Mouse (Mus musculus) hindbrain, embryonic 12.5 days (tissue): ENCODE data around the gene Ms4a6d. TPM values are rescaled to one million over a fixed set of nuclear protein-coding genes. Genes with fewer than 3 reads are reported as not detected.
"Not testable (repeated sequence)": the region's sequence is repeated elsewhere in the genome, so short reads cannot be mapped to it uniquely, and the experiment has no call there.

Source experiments
- ATAC-seq: fragments of 200-750 bp; cut with Nextera tagmentation; 2 replicates; pipeline ENCODE4 v1.8.0; 2017; ENCODE audit warnings: moderate TSS enrichment; ENCODE audit not compliant: low FRiP score
- H3K27ac ChIP-seq: fragments of 300-500 bp; sonication (generic); 2 replicates; pipeline ENCODE4 v1.5.1; 2016; ENCODE audit warnings: mild to moderate bottlenecking
- H3K27me3 ChIP-seq: fragments of 300-500 bp; sonication (generic); 2 replicates; pipeline ENCODE4 v1.6.1; 2016; ENCODE audit warnings: mild to moderate bottlenecking
- H3K36me3 ChIP-seq: fragments of 300-500 bp; sonication (generic); 2 replicates; pipeline ENCODE4 v1.6.1; 2016; ENCODE audit warnings: mild to moderate bottlenecking
- H3K4me1 ChIP-seq: fragments of 300-500 bp; sonication (generic); 2 replicates; pipeline ENCODE4 v1.6.1; 2016
- H3K4me2 ChIP-seq: fragments of 300-500 bp; sonication (generic); replicated peaks from 2 replicates; pipeline ENCODE4 v1.6.1; 2016; ENCODE audit warnings: mild to moderate bottlenecking
- H3K4me3 ChIP-seq: fragments of 300-500 bp; sonication (generic); 2 replicates; pipeline ENCODE4 v1.5.1; 2016; ENCODE audit warnings: mild to moderate bottlenecking
- H3K9ac ChIP-seq: fragments of 300-500 bp; sonication (generic); 2 replicates; pipeline ENCODE4 v1.6.1; 2016; ENCODE audit warnings: mild to moderate bottlenecking, moderate library complexity
- H3K9me3 ChIP-seq: fragments of 300-500 bp; sonication (generic); replicated peaks from 2 replicates; pipeline ENCODE4 v1.6.1; 2016; ENCODE audit warnings: mild to moderate bottlenecking
- WGBS: fragments of 180-500 bp; shearing (Covaris S2); methylation state at CpG from one replicate; pipeline ENCODE4 v1.1.7; 2016; 5-methylcytosine and 5-hydroxymethylcytosine counted together
- polyA plus RNA-seq: library from polyadenylated mRNA; unstranded; fragments of >200 nt; fragmentation: Nextera tagmentation; extraction: Ambion mirVana; gene quantifications from 2 replicates; pipeline ENCODE4 v1.2.1, GENCODE M21; 2016

Ms4a6d gene
- polyA plus RNA-seq, 1 experiment from 2014 or later = 2.2 TPM

- H3K4me1 ChIP-seq = no peaks in the 10 kb centered on the region
- no peak overlapping the region for H3K27ac ChIP-seq
- H3K9ac ChIP-seq = no peak overlapping the region
- H3K9me3 ChIP-seq = no peaks in the 10 kb centered on the region
- no peak overlapping the region for H3K4me3 ChIP-seq
- no peak for ATAC-seq
- H3K4me2 ChIP-seq = no peak overlapping the region
- no peaks in the 10 kb centered on the region for H3K27me3 ChIP-seq
- H3K36me3 ChIP-seq = no peaks in the 10 kb centered on the region
- WGBS = 79% methylated on average over 8 of the region's 8 CpGs
Measured at GRCm38 (mm10) chr19:11613776-11614443, 9.3 kb upstream of the Ms4a6d start.

GRCm38 (mm10) chr19:11613084-11613483 lies 8.4 kb upstream of the Ms4a6d start:
- Histone ChIP-seq H3K4me3 (no peak overlapping the region), H3K4me2 (no peak overlapping the region), H3K9ac (no peak overlapping the region), H3K9me3 (no peaks in the 10 kb centered on the region), H3K36me3 (no peaks in the 10 kb centered on the region), H3K27ac (no peak overlapping the region), H3K4me1 (no peaks in the 10 kb centered on the region), H3K27me3 (no peaks in the 10 kb centered on the region)
- no peak for ATAC-seq
- 100% methylated on average over 1 of the region's 1 CpGs for WGBS

GRCm38 (mm10) chr19:11612293-11612692 lies 7.6 kb upstream of the Ms4a6d start:
- H3K9me3 ChIP-seq = no peaks in the 10 kb centered on the region
- no peak overlapping the region for H3K4me3 ChIP-seq
- H3K36me3 ChIP-seq = no peaks in the 10 kb centered on the region
- H3K4me2 ChIP-seq = no peak overlapping the region
- WGBS = 64% methylated on average over 2 of the region's 2 CpGs
- no peak for ATAC-seq
- no peak overlapping the region for H3K27ac ChIP-seq
- H3K27me3 ChIP-seq = no peaks in the 10 kb centered on the region
- no peak overlapping the region for H3K9ac ChIP-seq
- no peaks in the 10 kb centered on the region for H3K4me1 ChIP-seq

GRCm38 (mm10) chr19:11611541-11611945 lies 6.9 kb upstream of the Ms4a6d start:
- Histone ChIP-seq H3K36me3 (no peaks in the 10 kb centered on the region), H3K4me1 (no peaks in the 10 kb centered on the region), H3K9me3 (no peaks in the 10 kb centered on the region), H3K9ac (no peak overlapping the region), H3K4me2 (no peak overlapping the region), H3K27me3 (no peaks in the 10 kb centered on the region), H3K4me3 (no peak overlapping the region), H3K27ac (no peak overlapping the region)
- ATAC-seq = peak; percentile 68; the same call in 1 of the 2 replicates
- WGBS = 31% methylated on average over 6 of the region's 6 CpGs

GRCm38 (mm10) chr19:11608172-11608571 lies 3.5 kb upstream of the Ms4a6d start:
- no peak overlapping the region for H3K4me3 ChIP-seq
- WGBS = 17% methylated on average over 1 of the region's 1 CpGs
- no peak overlapping the region for H3K4me2 ChIP-seq
- H3K9me3 ChIP-seq = no peaks in the 10 kb centered on the region
- 0 out of 2 replicates have a peak, but pooled peaks have one; percentile 32 for ATAC-seq
- no peak overlapping the region for H3K27ac ChIP-seq
- no peaks in the 10 kb centered on the region for H3K4me1 ChIP-seq
- H3K27me3 ChIP-seq = no peaks in the 10 kb centered on the region
- no peak overlapping the region for H3K9ac ChIP-seq
- H3K36me3 ChIP-seq = no peaks in the 10 kb centered on the region

DNA sequence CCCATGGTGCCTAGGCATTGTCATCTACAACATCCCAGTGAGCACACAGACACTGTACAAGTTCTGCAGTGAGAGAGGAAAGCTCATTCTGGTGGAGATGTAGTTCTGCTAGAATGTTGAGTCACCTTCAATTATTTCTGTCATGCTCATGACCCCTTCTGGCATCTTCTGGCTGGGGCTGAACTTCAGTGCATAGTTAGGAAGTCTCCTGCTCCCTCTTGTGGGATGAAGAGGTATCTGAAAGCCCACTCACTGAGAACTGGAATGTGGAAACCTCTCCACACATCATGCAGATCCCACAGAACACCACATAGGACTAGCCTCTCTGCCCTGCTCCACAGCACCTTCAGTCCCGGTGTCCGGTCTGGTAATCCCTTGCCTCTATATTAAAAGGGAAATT lies 2.6 kb downstream of the Ms4a6d start:
- Histone ChIP-seq H3K27ac (no peak overlapping the region), H3K36me3 (no peaks in the 10 kb centered on the region), H3K4me1 (no peaks in the 10 kb centered on the region), H3K27me3 (no peaks in the 10 kb centered on the region), H3K9me3 (no peaks in the 10 kb centered on the region), H3K4me3 (no peak overlapping the region), H3K4me2 (no peak overlapping the region), H3K9ac (no peak overlapping the region)
- 90% methylated on average over 2 of the region's 2 CpGs for WGBS
- no peak for ATAC-seq

- Histone ChIP-seq H3K27ac (no peak overlapping the region), H3K27me3 (no peaks in the 10 kb centered on the region), H3K4me3 (no peak overlapping the region), H3K9ac (no peak overlapping the region), H3K36me3 (no peaks in the 10 kb centered on the region), H3K9me3 (no peaks in the 10 kb centered on the region), H3K4me2 (no peak overlapping the region), H3K4me1 (no peaks in the 10 kb centered on the region)
- ATAC-seq = no peak
- WGBS = 92% methylated on average over 3 of the region's 3 CpGs
Measured at GRCm38 (mm10) chr19:11601349-11601748, 3.3 kb downstream of the Ms4a6d start.

- WGBS = 80% methylated on average over 2 of the region's 2 CpGs
- Histone ChIP-seq H3K9me3 (no peaks in the 10 kb centered on the region), H3K4me1 (no peaks in the 10 kb centered on the region), H3K36me3 (no peaks in the 10 kb centered on the region), H3K9ac (no peak overlapping the region), H3K4me2 (no peak overlapping the region), H3K27ac (no peak overlapping the region), H3K27me3 (no peaks in the 10 kb centered on the region), H3K4me3 (no peak overlapping the region)
- ATAC-seq = no peak
Measured at GRCm38 (mm10) chr19:11589891-11590449, 14.7 kb downstream of the Ms4a6d start.

GRCm38 (mm10) chr19:11589205-11589604 lies 15.4 kb downstream of the Ms4a6d start:
- 72% methylated on average over 4 of the region's 4 CpGs for WGBS
- Histone ChIP-seq H3K27ac (no peak overlapping the region), H3K36me3 (no peaks in the 10 kb centered on the region)

DNA sequence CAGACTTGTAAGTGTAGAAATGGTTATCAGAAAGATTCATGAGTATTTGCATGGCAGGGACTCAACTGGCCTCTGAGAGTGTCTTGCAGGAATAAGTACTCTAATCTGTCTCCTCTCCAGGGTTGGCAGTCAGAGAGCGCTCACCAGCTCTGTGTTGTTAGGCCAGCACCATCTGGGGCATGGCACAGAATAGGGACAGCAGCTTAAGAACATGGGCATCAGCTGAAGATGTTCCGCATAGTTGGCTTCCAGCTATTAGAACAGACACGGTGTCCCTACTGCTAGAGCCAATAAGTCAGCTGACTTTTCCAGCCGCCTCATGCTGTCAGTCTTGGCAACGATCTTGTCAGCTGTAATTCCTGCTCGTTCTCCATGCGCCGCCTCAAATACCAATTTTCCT lies 29.7 kb downstream of the Ms4a6d start:
- WGBS = 86% methylated on average over 8 of the region's 8 CpGs
- Histone ChIP-seq H3K27ac (no peak overlapping the region), H3K9me3 (no peaks in the 10 kb centered on the region), H3K4me2 (no peak overlapping the region), H3K4me3 (no peak overlapping the region), H3K27me3 (no peaks in the 10 kb centered on the region), H3K9ac (no peak overlapping the region), H3K36me3 (no peaks in the 10 kb centered on the region), H3K4me1 (no peaks in the 10 kb centered on the region)
- no peak for ATAC-seq

More at GRCm38 (mm10) chr19:11589205-11589604, 15.4 kb downstream of the Ms4a6d start:
- no peak for ATAC-seq
- H3K4me2 ChIP-seq = no peak overlapping the region
- H3K9ac ChIP-seq = no peak overlapping the region
- no peaks in the 10 kb centered on the region for H3K27me3 ChIP-seq
- H3K4me1 ChIP-seq = no peaks in the 10 kb centered on the region
- no peak overlapping the region for H3K4me3 ChIP-seq
- H3K9me3 ChIP-seq = no peaks in the 10 kb centered on the region

GRCm38 (mm10) chr19:11559560-11559959 lies 45.1 kb downstream of the Ms4a6d start:
- not testable (repeated sequence) for H3K4me3 ChIP-seq, ATAC-seq, H3K27me3 ChIP-seq, H3K27ac ChIP-seq, H3K9me3 ChIP-seq, H3K36me3 ChIP-seq, H3K4me2 ChIP-seq, H3K4me1 ChIP-seq, H3K9ac ChIP-seq

- ATAC-seq = no peak
- WGBS = 91% methylated on average over 5 of the region's 5 CpGs
Measured at GRCm38 (mm10) chr19:11554726-11555125, 49.9 kb downstream of the Ms4a6d start.

DNA sequence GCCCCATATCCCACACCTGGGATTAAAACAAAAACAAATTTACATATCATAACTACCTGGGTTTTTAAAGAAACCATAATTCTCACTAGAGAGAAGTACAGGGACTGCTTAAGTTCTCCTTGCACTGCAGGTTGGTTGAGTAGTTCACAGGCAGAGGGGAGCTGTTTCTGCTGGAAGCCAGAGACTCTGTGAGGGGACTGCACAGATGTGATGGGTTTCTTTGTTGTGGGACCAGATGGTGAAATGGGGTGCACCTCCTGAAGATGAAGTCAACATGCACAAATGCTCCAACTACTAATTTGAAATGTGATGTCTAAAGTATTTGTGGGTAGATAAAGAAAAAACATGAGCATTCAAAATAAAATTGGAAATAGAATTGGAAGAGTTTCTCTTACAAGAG lies 56.7 kb downstream of the Ms4a6d start:
- Histone ChIP-seq H3K9me3 (no peaks in the 10 kb centered on the region), H3K36me3 (no peaks in the 10 kb centered on the region), H3K4me2 (no peak overlapping the region), H3K27ac (no peak overlapping the region), H3K9ac (no peak overlapping the region), H3K27me3 (no peaks in the 10 kb centered on the region), H3K4me3 (no peak overlapping the region), H3K4me1 (no peaks in the 10 kb centered on the region)
- ATAC-seq = no peak

More at GRCm38 (mm10) chr19:11554726-11555125, 49.9 kb downstream of the Ms4a6d start:
- H3K9ac ChIP-seq = no peak overlapping the region
- no peaks in the 10 kb centered on the region for H3K36me3 ChIP-seq
- H3K27ac ChIP-seq = no peak overlapping the region
- no peaks in the 10 kb centered on the region for H3K9me3 ChIP-seq
- H3K4me1 ChIP-seq = no peaks in the 10 kb centered on the region
- H3K27me3 ChIP-seq = no peaks in the 10 kb centered on the region
- no peak overlapping the region for H3K4me3 ChIP-seq
- no peak overlapping the region for H3K4me2 ChIP-seq
